Comparison of ENCODE assay signal across 8 mouse cellular contexts in the genomic region with DNA sequence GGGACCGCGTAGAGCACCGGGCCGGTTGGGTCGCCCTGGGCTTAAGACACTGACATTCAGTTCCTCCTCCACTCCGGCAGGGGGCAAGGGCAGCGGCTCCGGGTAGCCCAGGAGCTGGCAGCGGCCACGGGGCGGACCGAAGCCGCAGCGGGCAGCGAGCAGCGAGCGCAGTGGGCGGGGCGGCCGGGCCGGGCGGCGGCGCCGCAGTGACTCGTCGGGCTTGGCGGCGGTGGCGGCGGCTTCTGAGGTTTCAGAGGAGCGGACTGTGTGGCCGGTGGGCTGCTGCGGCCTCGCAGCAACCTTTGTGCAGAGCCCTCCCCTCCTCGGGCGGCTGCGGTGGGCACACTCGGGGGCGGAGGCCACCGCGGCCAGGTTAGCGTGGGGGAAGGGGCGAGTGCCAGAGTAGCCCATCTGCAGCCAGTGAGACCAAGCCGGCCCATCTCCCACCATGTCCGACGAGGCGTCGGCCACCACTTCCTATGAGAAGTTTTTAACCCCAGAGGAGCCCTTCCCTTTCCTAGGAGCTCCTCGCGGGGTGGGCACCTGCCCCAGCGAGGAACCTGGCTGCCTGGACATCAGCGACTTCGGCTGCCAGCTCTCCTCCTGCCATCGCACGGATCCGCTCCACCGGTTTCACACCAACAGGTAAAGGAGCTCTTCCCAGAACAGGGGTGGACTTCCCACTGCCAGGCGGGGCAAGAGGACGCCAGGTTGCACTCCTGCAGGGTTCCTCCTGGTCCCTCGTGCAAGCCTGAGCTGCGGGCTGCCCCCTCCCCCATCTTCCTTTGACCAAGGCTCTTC. TPM values are rescaled to one million over a fixed set of nuclear protein-coding genes. Genes with fewer than 3 reads are reported as not detected.
DNase-seq lines count a peak whose midpoint lies in the region; ATAC-seq and TF ChIP-seq lines count a peak whose summit lies in the region.

A gene (plus strand): TSS at position 170 of the 801 bp plus-strand sequence.

- ATAC-seq in intestine, postnatal 0 days, result peak; percentile 96
- peak; percentile 97 for ATAC-seq in limb, embryonic 13.5 days (ENCODE audit: low FRiP score, low read depth)
- ATAC-seq in midbrain, embryonic 15.5 days (replicated peaks), result peak; percentile 97

- no peaks in the 10 kb centered on the region for H3K9me3 ChIP-seq in intestine, postnatal 0 days (ENCODE audit: control insufficient read depth)
- H3K9me3 ChIP-seq in limb, embryonic 13.5 days, result no peaks in the 10 kb centered on the region
- H3K9me3 ChIP-seq in midbrain, embryonic 15.5 days, result no peaks in the 10 kb centered on the region

- peak; percentile 70 for TF ChIP-seq CTCF in intestine, postnatal 0 days (IDR thresholded peaks at IDR 0.05; ENCODE audit: low read depth)

- no peak within 1 kb of the TSS for H3K27ac ChIP-seq in intestine, postnatal 0 days (ENCODE audit: low read depth, low read length)
- H3K27ac ChIP-seq in limb, embryonic 13.5 days, result peak within 1 kb of the TSS; percentile 28; the same call in 1 of the 2 replicates
- peak within 1 kb of the TSS; percentile 69 for H3K27ac ChIP-seq in midbrain, embryonic 15.5 days

- no peaks in the 10 kb centered on the region for H3K4me1 ChIP-seq in intestine, postnatal 0 days (replicated peaks; ENCODE audit: control insufficient read depth, insufficient read depth, low read length)
- no peaks in the 10 kb centered on the region for H3K4me1 ChIP-seq in limb, embryonic 13.5 days
- peaks cover 4% of the 10 kb centered on the region for H3K4me1 ChIP-seq in midbrain, embryonic 15.5 days

- no peaks in the 10 kb centered on the region for H3K36me3 ChIP-seq in intestine, postnatal 0 days (ENCODE audit: control insufficient read depth, insufficient read depth)
- H3K36me3 ChIP-seq in limb, embryonic 13.5 days, result no peaks in the 10 kb centered on the region
- no peaks in the 10 kb centered on the region for H3K36me3 ChIP-seq in midbrain, embryonic 15.5 days (replicated peaks)

- peak within 1 kb of the TSS; percentile 78 for H3K4me2 ChIP-seq in intestine, postnatal 0 days (replicated peaks; ENCODE audit: low read depth)
- H3K4me2 ChIP-seq in limb, embryonic 13.5 days (replicated peaks), result peak within 1 kb of the TSS; percentile 70
- H3K4me2 ChIP-seq in midbrain, embryonic 15.5 days, result peak within 1 kb of the TSS; percentile 63

- DNase-seq in layer of hippocampus, adult 11-12 months (ENCODE audit: low spot score), result peak; percentile 54
- DNase-seq in layer of hippocampus, adult 9-10 months (ENCODE audit: low spot score), result no peak
- peak; percentile 75 for DNase-seq in embryo, embryonic 9.5 days (ENCODE audit: extremely low spot score)
- DNase-seq in gastrocnemius, postnatal 4 days (ENCODE audit: low spot score in 2 of 2), result peak; percentile 63 to 72
- DNase-seq in spleen, adult 18-20 months, result peak; percentile 64 to 69

- 20% methylated on average over 51 of the region's 62 CpGs for WGBS in intestine, postnatal 0 days
- 17% methylated on average over 40 of the region's 62 CpGs for WGBS in limb, embryonic 13.5 days
- 15% methylated on average over 49 of the region's 62 CpGs for WGBS in midbrain, embryonic 15.5 days

- H3K9ac ChIP-seq in intestine, postnatal 0 days (ENCODE audit: low read depth, low read length), result peak within 1 kb of the TSS; percentile 66
- peak within 1 kb of the TSS; percentile 74 for H3K9ac ChIP-seq in limb, embryonic 13.5 days
- H3K9ac ChIP-seq in midbrain, embryonic 15.5 days, result peak within 1 kb of the TSS; percentile 61

- peak within 1 kb of the TSS; percentile 66 for H3K4me3 ChIP-seq in intestine, postnatal 0 days (ENCODE audit: low read depth, low read length)
- H3K4me3 ChIP-seq in limb, embryonic 13.5 days, result peak within 1 kb of the TSS; percentile 61
- peak within 1 kb of the TSS; percentile 71 for H3K4me3 ChIP-seq in midbrain, embryonic 15.5 days

- H3K27me3 ChIP-seq in intestine, postnatal 0 days (replicated peaks; ENCODE audit: control insufficient read depth, insufficient read depth, low read length), result no peaks in the 10 kb centered on the region
- peaks cover 9% of the 10 kb centered on the region for H3K27me3 ChIP-seq in limb, embryonic 13.5 days
- no peaks in the 10 kb centered on the region for H3K27me3 ChIP-seq in midbrain, embryonic 15.5 days (replicated peaks)

RNA-seq across cellular contexts. Expression of the gene that starts here (rescaled TPM):
- total RNA-seq in gastrocnemius, postnatal 4 days (2021), result 1 to 10 TPM; 4.5 to 5.6 TPM
- 2.2 and 2.5 TPM in 2 replicates for polyA plus RNA-seq in intestine, postnatal 0 days (2015; fragmentation: Nextera tagmentation; extraction: Ambion mirVana)
- 8.7 and 9.4 TPM in 2 replicates for polyA plus RNA-seq in limb, embryonic 13.5 days (2015; fragmentation: Nextera tagmentation; extraction: Ambion mirVana)
- polyA plus RNA-seq in midbrain, embryonic 15.5 days (2015; fragmentation: Nextera tagmentation; extraction: Ambion mirVana), result 8.5 and 9.4 TPM in 2 replicates
